Mouse (Mus musculus): ENCODE measurements at regions not wholly inside any gene's neighbourhood (a gene's known extent, or its start where the extent isn't known, plus 50 kb on each side); places are given as distances from the start of the nearest gene placed in this dataset.

DNA sequence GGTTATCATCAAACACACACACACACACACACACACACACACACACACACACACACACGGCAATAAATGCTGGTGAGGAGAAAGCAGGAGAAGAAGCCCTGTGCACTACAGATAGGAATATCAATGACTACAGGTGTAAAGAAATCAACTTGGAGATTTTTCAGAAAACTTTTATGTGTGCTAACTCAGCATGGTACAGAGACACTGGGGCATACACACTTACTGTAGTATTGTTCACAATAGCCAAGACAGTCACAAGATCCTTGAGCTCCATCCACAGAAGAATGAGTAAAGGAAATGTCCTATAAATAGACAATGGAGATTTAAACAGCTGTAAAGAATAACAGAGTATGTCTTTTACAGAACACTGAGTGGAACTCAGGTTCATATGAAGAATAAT, 182.4 kb downstream of the Tm2d1 start:
- no peak for DNase-seq (ENCODE audit: low read depth, low spot score)

DNA sequence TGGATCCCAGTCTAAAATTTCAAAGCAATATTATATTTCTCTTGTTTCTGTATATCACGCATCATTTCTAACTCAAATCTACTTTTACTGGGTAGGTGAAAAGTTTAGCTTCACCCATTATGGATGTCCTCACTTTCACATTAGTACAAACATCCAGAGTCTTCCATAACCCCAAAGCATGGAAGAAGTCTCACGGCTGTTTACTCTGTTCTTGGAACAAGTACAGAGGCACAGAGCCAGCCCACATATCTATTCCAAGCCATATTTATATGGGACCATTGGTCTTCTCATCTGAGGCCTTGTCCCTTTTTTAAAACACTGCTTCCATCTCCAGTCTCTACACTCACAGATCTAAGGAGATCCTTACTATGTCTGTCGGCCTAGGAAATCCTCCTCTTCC, 192.8 kb downstream of the Tm2d1 start:
- no peak for DNase-seq (ENCODE audit: low read depth, low spot score)

DNA sequence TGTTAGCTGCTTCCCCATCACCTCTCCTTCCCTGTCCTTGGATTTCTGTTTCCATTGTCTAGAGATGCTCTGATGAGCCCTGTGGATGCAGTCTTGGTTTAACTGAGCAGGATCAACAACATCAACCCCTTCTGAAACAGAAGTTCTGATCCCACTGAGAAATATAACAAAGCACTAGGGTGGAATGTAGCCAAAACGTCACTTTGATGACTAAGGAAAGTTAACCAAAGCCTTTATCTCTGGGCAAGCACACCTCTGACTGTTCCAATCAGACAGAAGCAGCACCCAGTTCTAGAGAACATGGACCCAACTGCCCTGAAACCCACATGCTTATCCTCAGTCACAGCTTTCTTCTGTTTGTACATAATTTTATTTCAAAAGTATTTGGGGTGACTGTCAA, 193.2 kb downstream of the Tm2d1 start:
- DNase-seq (ENCODE audit: low read depth, low spot score), result no peak

DNA sequence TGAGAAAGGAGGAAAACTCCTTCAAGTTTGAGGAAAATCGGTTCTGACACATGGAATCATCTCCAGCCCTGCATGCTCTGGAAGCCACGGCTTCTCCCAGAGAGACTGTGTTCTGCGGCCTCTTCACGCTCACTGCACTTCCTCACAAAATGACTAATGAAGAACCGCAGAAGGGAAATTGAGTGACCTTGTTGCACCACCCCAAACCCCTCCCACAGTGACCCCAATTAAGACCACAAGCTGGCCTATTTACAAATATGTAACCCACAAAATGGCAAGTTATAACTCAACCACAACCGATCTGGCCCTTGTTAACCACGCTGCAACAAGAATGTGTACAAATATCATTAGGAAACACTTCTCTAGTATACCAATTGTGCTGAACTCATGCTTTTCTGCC, 194.2 kb downstream of the Tm2d1 start:
- no peak for DNase-seq (ENCODE audit: low read depth, low spot score)

DNA sequence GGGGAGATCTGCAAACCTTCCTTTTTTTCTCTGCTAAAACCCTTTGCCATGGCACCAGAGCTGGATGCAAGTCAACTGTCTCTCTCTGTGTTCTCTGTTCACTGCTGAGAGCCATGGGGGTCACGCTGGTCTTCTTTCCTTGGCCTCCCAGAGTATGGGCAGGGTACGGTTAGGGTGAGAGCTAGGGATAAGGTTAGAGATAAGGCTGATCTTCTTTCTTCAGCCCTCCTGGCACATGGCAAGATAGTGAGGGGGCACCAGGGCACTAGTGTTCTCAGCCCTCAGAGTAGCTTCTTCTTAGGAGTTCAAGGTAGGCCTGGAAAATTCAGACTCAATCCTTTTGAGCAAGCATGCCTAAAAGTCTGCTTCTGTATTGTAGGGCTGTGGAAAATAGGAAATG, 196.1 kb downstream of the Tm2d1 start:
- DNase-seq (ENCODE audit: low read depth, low spot score), result no peak

DNA sequence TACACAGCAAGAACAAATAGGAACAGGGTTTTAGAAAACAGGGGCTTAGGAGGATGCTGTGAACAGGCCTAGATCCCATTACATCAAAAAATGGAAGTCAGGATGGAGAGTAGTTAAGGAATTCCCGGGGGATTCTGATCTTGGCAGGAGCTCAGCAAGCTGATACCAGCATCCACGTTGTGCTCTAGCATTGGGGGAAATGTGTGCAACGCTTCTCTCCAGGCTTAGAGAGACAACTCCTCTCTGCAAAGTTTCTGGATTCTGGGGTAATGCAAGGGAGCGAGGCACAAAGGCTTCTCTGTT, 201.1 kb downstream of the Tm2d1 start:
- DNase-seq (ENCODE audit: low read depth, low spot score), result peak; percentile 65

DNA sequence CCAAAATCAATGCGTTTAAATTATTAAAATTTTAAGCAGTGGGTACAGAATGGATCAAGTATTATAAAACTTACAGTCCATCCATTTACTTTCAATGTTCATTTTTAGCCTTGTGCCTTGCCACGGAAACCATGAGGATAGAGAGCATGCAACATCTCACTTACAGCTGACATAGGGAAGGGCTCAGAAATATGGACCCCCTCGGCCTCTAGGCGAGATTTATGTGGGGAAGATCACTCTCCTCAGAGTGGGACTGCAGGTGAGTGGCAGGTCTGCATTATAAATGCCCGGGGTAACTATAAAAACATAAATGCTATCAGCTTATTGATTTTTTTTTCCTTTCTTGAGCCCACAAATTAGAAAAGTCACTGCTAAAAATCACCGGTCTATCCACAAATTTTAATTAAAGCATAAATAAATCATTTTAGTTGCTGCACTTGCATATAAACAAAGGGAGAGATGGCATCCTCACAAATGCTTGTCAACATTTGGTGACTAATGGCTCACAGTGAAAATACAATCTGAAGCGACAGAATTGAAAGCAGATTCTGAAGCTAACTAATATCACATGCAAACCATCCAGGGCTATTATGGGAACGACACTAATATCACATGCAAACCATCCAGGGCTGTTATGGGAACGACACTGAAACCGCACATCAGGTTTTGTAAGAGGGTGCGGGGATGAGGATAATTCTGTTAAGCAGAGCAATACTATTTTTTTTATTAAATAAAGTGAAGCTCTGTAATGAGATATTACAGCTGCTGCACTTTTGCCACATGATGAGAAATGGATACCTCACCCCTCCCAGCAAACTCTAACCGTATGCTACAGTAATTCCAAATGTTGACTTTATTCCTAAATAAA, 201.7 kb downstream of the Tm2d1 start:
- no peak for DNase-seq (ENCODE audit: low read depth, low spot score)

DNA sequence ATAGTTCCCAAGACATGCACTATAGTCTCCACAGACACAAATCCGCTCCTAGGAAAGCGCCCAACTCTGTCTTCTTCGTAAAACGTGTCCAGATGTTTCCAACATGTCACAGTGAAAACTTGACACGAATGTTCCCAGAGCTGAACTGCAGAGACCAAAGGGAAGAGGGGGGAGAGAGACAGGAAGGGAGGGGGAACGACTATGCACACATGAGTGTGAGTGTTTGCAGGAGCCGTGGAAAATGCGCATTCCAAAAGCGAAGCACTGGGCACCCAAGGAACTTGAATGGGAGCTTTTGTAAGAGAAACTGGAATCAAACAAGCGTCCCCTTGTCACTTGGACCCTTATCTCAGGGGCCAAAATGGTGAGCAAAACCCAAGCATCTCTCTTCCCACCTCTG, 202.8 kb downstream of the Tm2d1 start:
- no peak for DNase-seq (ENCODE audit: low read depth, low spot score)

Data from skeletal muscle tissue, adult 2 months (tissue).